Mouse (Mus musculus): Measurements from ENCODE around the gene Aida.

DNA sequence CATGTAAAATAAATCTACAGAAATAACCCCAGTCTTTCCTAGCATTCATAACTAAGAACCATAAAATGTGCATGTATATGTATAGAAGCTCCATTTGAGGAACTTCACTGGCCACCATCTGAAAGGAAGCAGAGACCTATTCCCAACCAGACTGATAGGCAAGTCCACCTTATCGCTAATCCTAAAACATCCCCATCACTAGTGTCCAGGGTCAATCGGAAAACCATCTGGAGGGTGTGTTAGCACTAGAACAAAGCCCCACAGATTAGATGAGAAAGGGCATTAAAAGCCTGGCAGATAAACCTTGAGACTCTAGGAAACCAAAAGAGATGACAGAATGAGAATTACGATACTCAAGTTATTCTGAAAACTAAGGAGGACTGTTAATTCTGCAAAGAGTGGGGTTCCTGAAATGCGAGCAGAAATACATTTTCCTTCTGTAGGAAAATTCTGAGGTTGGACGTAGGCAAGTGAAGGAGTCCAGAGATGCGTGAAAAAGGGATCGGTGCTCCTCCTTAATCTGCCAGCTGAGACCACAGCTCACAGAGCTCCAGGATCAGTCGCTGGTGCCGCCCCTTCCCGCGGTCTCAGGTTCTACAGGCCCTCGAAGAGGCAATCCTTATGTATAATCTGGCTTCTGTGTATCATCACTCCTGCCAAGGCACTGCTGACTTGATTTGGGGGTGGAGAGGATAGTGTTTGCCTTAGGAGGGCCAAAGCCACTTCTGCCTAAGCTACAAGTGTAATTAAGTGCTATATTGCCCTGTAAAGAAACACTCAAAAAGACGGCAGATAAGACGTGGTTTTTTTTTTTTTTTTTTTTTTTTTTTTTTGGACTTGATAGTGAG, 66.6 kb downstream of the Aida start:
- TF ChIP-seq CTCF (IDR thresholded peaks at IDR 0.05; ENCODE audit: control insufficient read depth, insufficient read depth, insufficient replicate concordance, low read depth, low read length) = no peak
- TF ChIP-seq POLR2A (IDR thresholded peaks at IDR 0.05; ENCODE audit: control insufficient read depth, low read depth, low read length) = no peak
